Mouse (Mus musculus) MEL (cell line): ENCODE measurements around the gene Slc13a3. TPM values are rescaled to one million over a fixed set of nuclear protein-coding genes. Genes with fewer than 3 reads are reported as not detected.

Source experiments
- DNase-seq: peaks from one replicate; pipeline ENCODE4 v3.0.0; 2011; ENCODE audit warnings: low read depth, low spot score
- H3K27ac ChIP-seq: 2 replicates; pipeline ENCODE4 v1.5.1; 2012; ENCODE audit warnings: low read depth, mild to moderate bottlenecking, control low read depth, low read length, moderate library complexity; ENCODE audit not compliant: control insufficient read depth
- H3K27me3 ChIP-seq, 2 experiments: fragments of 150-350 bp in 1 of 2; sonication (generic) in 1 of 2; 2 replicates each; pipeline ENCODE4 v1.6.1; 2012; ENCODE audit warnings: low read length in 2 of 2, mild to moderate bottlenecking in 2 of 2, improper control_type of control experiment in 1 of 2, moderate library complexity in 1 of 2; ENCODE audit not compliant: insufficient read depth in 2 of 2, control insufficient read depth in 1 of 2
- H3K36me3 ChIP-seq, 2 experiments: 2 replicates each; pipeline ENCODE4 v1.6.1; 2012 to 2014; ENCODE audit warnings: low read length in 2 of 2, improper control_type of control experiment in 1 of 2, inconsistent platforms in 1 of 2, mild to moderate bottlenecking in 1 of 2; ENCODE audit not compliant: insufficient read depth in 2 of 2, control insufficient read depth in 1 of 2
- H3K4me1 ChIP-seq, 2 experiments: fragments of 150-350 bp in 1 of 2; sonication (generic) in 1 of 2; 2 replicates each; pipeline ENCODE4 v1.6.1; 2012; ENCODE audit warnings: low read length in 2 of 2, improper control_type of control experiment in 1 of 2, mild to moderate bottlenecking in 1 of 2; ENCODE audit not compliant: insufficient read depth in 2 of 2, control insufficient read depth in 1 of 2
- H3K4me3 ChIP-seq, 2 experiments: fragments of 150-350 bp in 1 of 2; sonication (generic) in 1 of 2; 2 replicates each; pipeline ENCODE4 v1.5.1; 2012; ENCODE audit warnings: low read depth in 2 of 2, low read length in 2 of 2, mild to moderate bottlenecking in 2 of 2, moderate library complexity in 2 of 2, control low read depth in 1 of 2, improper control_type of control experiment in 1 of 2; ENCODE audit not compliant: control insufficient read depth in 1 of 2, insufficient read depth in 1 of 2
- H3K79me2 ChIP-seq: 2 replicates; pipeline ENCODE4 v1.6.1; 2012; ENCODE audit warnings: mild to moderate bottlenecking, low read length, moderate library complexity; ENCODE audit not compliant: control insufficient read depth, poor library complexity, insufficient read depth
- H3K9ac ChIP-seq: 2 replicates; pipeline ENCODE4 v1.6.1; 2012; ENCODE audit warnings: low read depth, mild to moderate bottlenecking, control low read depth, low read length, moderate library complexity; ENCODE audit not compliant: control insufficient read depth, poor library complexity, severe bottlenecking
- H3K9me3 ChIP-seq: fragments of 150-350 bp; sonication (generic); replicated peaks from 2 replicates; pipeline ENCODE4 v1.6.1; 2012; ENCODE audit warnings: mild to moderate bottlenecking, low read length, improper control_type of control experiment, moderate library complexity; ENCODE audit not compliant: insufficient read depth
- CHD1 ChIP-seq: IDR thresholded peaks from 2 replicates; pipeline ENCODE4 v1.6.1; 2012; ENCODE audit warnings: low read depth, mild to moderate bottlenecking, inconsistent platforms, low read length, improper control_type of control experiment
- CHD2 ChIP-seq: IDR thresholded peaks from 2 replicates; pipeline ENCODE4 v1.6.1; 2011; ENCODE audit warnings: low read length, improper control_type of control experiment
- CTCF ChIP-seq, 3 experiments: IDR thresholded peaks in 2 of 3; conservative IDR thresholded peaks in 1 of 3; 2 replicates each; pipeline ENCODE4 v1.5.1; 2011 to 2012; ENCODE audit warnings: low read length in 3 of 3, low read depth in 2 of 3, mild to moderate bottlenecking in 2 of 3, improper control_type of control experiment in 1 of 3, inconsistent platforms in 1 of 3, mixed read lengths in 1 of 3, moderate library complexity in 1 of 3; ENCODE audit not compliant: control insufficient read depth in 1 of 3, insufficient read depth in 1 of 3, poor library complexity in 1 of 3, severe bottlenecking in 1 of 3
- EP300 ChIP-seq, 2 experiments: IDR thresholded peaks; 2 replicates each; pipeline ENCODE4 v1.6.1; 2011; ENCODE audit warnings: improper control_type of control experiment in 2 of 2, low read length in 2 of 2, low read depth in 1 of 2, mild to moderate bottlenecking in 1 of 2
- GABPA ChIP-seq: IDR thresholded peaks from 2 replicates; pipeline ENCODE4 v1.6.1; 2012; ENCODE audit warnings: low read depth, mild to moderate bottlenecking, inconsistent platforms, low read length, improper control_type of control experiment, moderate library complexity
- JUND ChIP-seq: IDR thresholded peaks from 2 replicates; pipeline ENCODE4 v1.6.1; 2011; ENCODE audit warnings: low read depth, mild to moderate bottlenecking, improper control_type of control experiment, low read length
- MYC ChIP-seq: IDR thresholded peaks from 2 replicates; pipeline ENCODE4 v1.6.1; 2011; ENCODE audit warnings: low read depth, mild to moderate bottlenecking, low read length, improper control_type of control experiment, moderate library complexity
- RAD21 ChIP-seq: IDR thresholded peaks from 2 replicates; pipeline ENCODE4 v1.6.1; 2011; ENCODE audit warnings: mild to moderate bottlenecking, low read depth, low read length, improper control_type of control experiment
- SIN3A ChIP-seq: IDR thresholded peaks from 2 replicates; pipeline ENCODE4 v1.6.1; 2012; ENCODE audit warnings: low read length, improper control_type of control experiment, inconsistent platforms
- SMC3 ChIP-seq: IDR thresholded peaks from 2 replicates; pipeline ENCODE4 v1.6.1; 2011; ENCODE audit warnings: low read depth, low read length, improper control_type of control experiment
- UBTF ChIP-seq: IDR thresholded peaks from 2 replicates; pipeline ENCODE4 v1.6.1; 2012; ENCODE audit warnings: low read depth, mild to moderate bottlenecking, inconsistent platforms, low read length, improper control_type of control experiment, moderate library complexity, borderline replicate concordance; ENCODE audit not compliant: insufficient read depth
- USF2 ChIP-seq, 2 experiments: IDR thresholded peaks; 2 replicates each; pipeline ENCODE4 v1.6.1; 2011 to 2012; ENCODE audit warnings: improper control_type of control experiment in 2 of 2, low read length in 2 of 2, borderline replicate concordance in 1 of 2, inconsistent platforms in 1 of 2, low read depth in 1 of 2, mild to moderate bottlenecking in 1 of 2; ENCODE audit not compliant: insufficient read depth in 1 of 2
- ZC3H11A ChIP-seq: IDR thresholded peaks from 2 replicates; pipeline ENCODE4 v1.6.1; 2012; ENCODE audit warnings: low read depth, mild to moderate bottlenecking, inconsistent platforms, low read length, improper control_type of control experiment
- ZMIZ1 ChIP-seq: IDR thresholded peaks from 2 replicates; pipeline ENCODE4 v1.6.1; 2012; ENCODE audit warnings: low read depth, mild to moderate bottlenecking, inconsistent platforms, low read length, improper control_type of control experiment, moderate library complexity
- polyA plus RNA-seq, 2 experiments: library from polyadenylated mRNA; stranded (reverse) in 1 of 2; unstranded in 1 of 2; fragments of >175 nt in 1 of 2; fragments of >200 nt in 1 of 2; gene quantifications; 2 replicates each; pipeline versions ENCODE4 v1.2.1 to v1.2.4; 2012; ENCODE audit warnings: low replicate concordance in 2 of 2, low read depth in 1 of 2; ENCODE audit not compliant: insufficient read length in 2 of 2, insufficient read depth in 1 of 2, missing spikeins in 1 of 2
- total RNA-seq: library from RNA; depleted of rRNA; stranded (reverse); fragments of 300-350 nt; gene quantifications from 2 replicates; pipeline ENCODE4 v1.2.3, GENCODE M21; 2012

The Slc13a3 gene
- total and polyA plus RNA-seq, 3 experiments, result not detected

DNA sequence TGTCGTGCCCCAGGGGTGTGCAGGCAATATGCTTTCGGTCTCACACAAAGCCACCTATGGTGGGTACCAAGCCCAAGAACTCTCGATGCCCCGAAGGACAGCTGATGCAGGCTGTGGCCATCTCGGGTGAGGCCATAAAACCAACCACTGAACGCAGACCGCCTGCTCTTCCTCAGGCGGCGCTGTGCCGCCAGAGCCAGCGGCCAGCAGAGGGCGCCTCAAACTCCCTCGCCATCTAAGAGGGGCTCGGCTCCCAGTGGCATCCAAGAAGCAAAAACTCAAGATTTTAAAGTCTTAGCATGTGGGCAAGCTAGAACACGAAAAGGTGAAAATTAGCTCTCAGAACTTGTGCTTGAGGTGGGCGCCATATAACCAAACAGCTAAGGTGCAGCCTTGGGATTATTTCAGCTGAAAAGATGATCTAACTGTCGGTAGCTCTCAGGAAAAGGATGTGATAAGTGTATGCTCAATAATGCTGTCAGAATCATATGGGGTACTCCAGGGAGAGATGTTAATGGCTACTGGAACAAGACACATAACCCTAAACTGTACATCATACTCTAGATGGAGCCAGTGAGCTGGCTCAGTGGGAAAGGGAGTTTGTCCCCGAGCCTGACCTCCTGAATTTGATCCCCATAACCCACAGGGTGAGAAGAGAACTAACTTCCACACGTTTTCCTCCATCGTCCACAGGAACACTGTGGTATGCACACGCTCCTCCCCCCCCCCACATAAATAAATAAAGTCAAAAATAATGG, 108.5 kb downstream of the Slc13a3 start:
- H3K27ac ChIP-seq, result no peak overlapping the region
- H3K4me1 ChIP-seq, result peaks cover 2 to 16% of the 10 kb centered on the region in 2 experiments
- H3K4me3 ChIP-seq, result no peak overlapping the region
- no peak overlapping the region for H3K9ac ChIP-seq
- H3K27me3 ChIP-seq, result no peaks in the 10 kb centered on the region
- H3K79me2 ChIP-seq, result no peaks in the 10 kb centered on the region
- DNase-seq, result peak; percentile 57
- peaks cover 0 to 3% of the 10 kb centered on the region in 2 experiments; a peak in 2 of 4 replicates for H3K36me3 ChIP-seq
- TF ChIP-seq ZC3H11A (peak; percentile 38), CHD2 (no peak), USF2 (IDR thresholded peaks at IDR 0.05; ENCODE audit: borderline replicate concordance in 1 of 2, insufficient read depth in 1 of 2, low read depth in 1 of 2, low read length in 2 of 2) (no peak), SMC3 (peak; percentile 71), EP300 (IDR thresholded peaks at IDR 0.05; ENCODE audit: low read depth in 1 of 2, low read length in 2 of 2) (no peak), ZMIZ1 (no peak), MYC (no peak), UBTF (no peak), CHD1 (no peak), SIN3A (no peak), GABPA (no peak), JUND (no peak), CTCF (IDR thresholded peaks at IDR 0.05 in 2 of 3, conservative IDR thresholded peaks at IDR 0.05 in 1 of 3; ENCODE audit: control insufficient read depth in 1 of 3, insufficient read depth in 1 of 3, low read depth in 2 of 3, low read length in 3 of 3, poor library complexity in 1 of 3, severe bottlenecking in 1 of 3) (peak; percentile 47 to 92 (median 90)), RAD21 (peak; percentile 53)
- TF ChIP-seq, all 39 proteins: peak for 4
- no peaks in the 10 kb centered on the region for H3K9me3 ChIP-seq

DNA sequence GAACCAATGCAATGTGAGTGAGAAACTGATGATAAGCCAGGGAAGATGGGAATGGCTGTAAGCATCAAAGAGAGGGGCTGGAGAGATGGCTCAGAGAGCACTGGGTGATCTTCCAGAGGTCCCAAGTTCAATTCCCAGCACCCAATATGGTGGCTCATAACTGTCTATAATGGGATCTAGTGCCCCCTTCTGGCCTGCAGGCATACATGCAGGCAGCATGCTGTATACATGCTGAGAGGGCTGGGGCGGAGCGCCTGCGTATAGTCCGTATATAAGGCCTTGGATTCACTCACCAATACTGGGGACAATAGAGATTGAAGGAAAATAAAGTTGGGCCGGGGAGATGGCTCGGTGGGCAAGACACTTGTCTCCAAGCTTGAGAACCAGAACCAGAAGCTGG, 109.7 kb downstream of the Slc13a3 start:
- DNase-seq, result no peak
- no peaks in the 10 kb centered on the region for H3K27me3 ChIP-seq
- peaks cover 0 to 2% of the 10 kb centered on the region in 2 experiments; a peak in 2 of 4 replicates for H3K36me3 ChIP-seq
- H3K9me3 ChIP-seq, result no peaks in the 10 kb centered on the region
- H3K4me1 ChIP-seq, result peaks cover 2 to 11% of the 10 kb centered on the region in 2 experiments
- H3K79me2 ChIP-seq, result no peaks in the 10 kb centered on the region
- H3K27ac ChIP-seq, result no peak overlapping the region
- TF ChIP-seq UBTF (no peak), MYC (no peak), SMC3 (peak; percentile 22; the same call in 1 of the 2 replicates), CTCF (IDR thresholded peaks at IDR 0.05 in 2 of 3, conservative IDR thresholded peaks at IDR 0.05 in 1 of 3; ENCODE audit: control insufficient read depth in 1 of 3, insufficient read depth in 1 of 3, low read depth in 2 of 3, low read length in 3 of 3, poor library complexity in 1 of 3, severe bottlenecking in 1 of 3) (peak; percentile 30 to 42 (median 41))
- H3K4me3 ChIP-seq, result no peak overlapping the region
- H3K9ac ChIP-seq, result no peak overlapping the region
